Mouse (Mus musculus) left cerebral cortex, postnatal 25 days (tissue): ENCODE data around the gene Emx1. TPM values are rescaled to one million over a fixed set of nuclear protein-coding genes. Genes with fewer than 3 reads are reported as not detected.

Experiments
- DNase-seq, 2 experiments: peaks; one replicate each; pipeline ENCODE4 v3.0.0; 2022; ENCODE audit warnings: low spot score in 2 of 2, mixed read lengths in 1 of 2
- intact Hi-C: fragments of 180-260 bp; cut with DNase I; formaldehyde crosslinking; loops from one replicate; pipeline ENCODE4 v1.15.1; 2025
- total RNA-seq, 2 experiments: library from RNA; stranded (reverse); gene quantifications; 2 replicates each; pipeline ENCODE4 v1.2.3; 2021

Emx1 gene
- total RNA-seq, 2 experiments from 2014 or later = 33.6 to 33.7 TPM

GRCm38 (mm10) chr6:85223498-85224150 lies 36.4 kb downstream of the Emx1 start:
- intact Hi-C loops = no loop called here
- DNase-seq = no peak

- intact Hi-C loops = no loop called here
- no peak for DNase-seq
These were observed 37.2 kb downstream of the Emx1 start for GRCm38 (mm10) chr6:85224442-85224891.

GRCm38 (mm10) chr6:85226570-85226969 lies 39.3 kb downstream of the Emx1 start:
- no peak for DNase-seq
- intact Hi-C loops = no loop called here

GRCm38 (mm10) chr6:85227520-85227919 lies 40.3 kb downstream of the Emx1 start:
- intact Hi-C loops = no loop called here
- DNase-seq = no peak

GRCm38 (mm10) chr6:85230762-85231161 lies 43.5 kb downstream of the Emx1 start:
- intact Hi-C loops = no loop called here
- DNase-seq = no peak

- intact Hi-C loops = no loop called here
- DNase-seq = peak in 1 of 2 experiments; percentile 73
These were observed 44.2 kb downstream of the Emx1 start for GRCm38 (mm10) chr6:85231469-85231868.

- no peak for DNase-seq
- intact Hi-C loops = no loop called here
These were observed 44.8 kb downstream of the Emx1 start for GRCm38 (mm10) chr6:85232045-85232444.

GRCm38 (mm10) chr6:85232836-85233623 lies 45.8 kb downstream of the Emx1 start:
- intact Hi-C loops = no loop called here
- no peak for DNase-seq

- DNase-seq = no peak
- intact Hi-C loops = loop anchor here (5.0 kb wide), 3 partner anchors 72 to 163 kb away; partner anchors contain the start of gene Sfxn5
These were observed 47.6 kb downstream of the Emx1 start for GRCm38 (mm10) chr6:85234796-85235195.

- intact Hi-C loops = loop anchor here (5.0 kb wide), 3 partner anchors 75 to 160 kb away; partner anchors contain the start of gene Sfxn5
- peak; percentile 49 to 71 for DNase-seq
These were observed 49.8 kb downstream of the Emx1 start for GRCm38 (mm10) chr6:85237001-85237400.

- intact Hi-C loops = loop anchor here (5.0 kb wide), 3 partner anchors 75 to 160 kb away; partner anchors contain the start of gene Sfxn5
- peak; percentile 50 to 60 for DNase-seq
These were observed 50.5 kb downstream of the Emx1 start for GRCm38 (mm10) chr6:85237595-85238337.

GRCm38 (mm10) chr6:85239044-85239489 lies 51.8 kb downstream of the Emx1 start:
- intact Hi-C loops = loop anchor here (5.0 kb wide), 3 partner anchors 77 to 158 kb away; partner anchors contain the start of gene Sfxn5
- DNase-seq = peak; percentile 48 to 57

- DNase-seq = no peak
- intact Hi-C loops = no loop called here
These were observed 62.6 kb downstream of the Emx1 start for GRCm38 (mm10) chr6:85249821-85250220.

GRCm38 (mm10) chr6:85250811-85251241 lies 63.6 kb downstream of the Emx1 start:
- no peak for DNase-seq
- intact Hi-C loops = no loop called here

- DNase-seq = no peak
- intact Hi-C loops = no loop called here
These were observed 65.2 kb downstream of the Emx1 start for GRCm38 (mm10) chr6:85252251-85253058.

GRCm38 (mm10) chr6:85253275-85253674 lies 66.0 kb downstream of the Emx1 start:
- intact Hi-C loops = no loop called here
- DNase-seq = peak in 1 of 2 experiments; percentile 56
